Mouse (Mus musculus): ENCODE results near the gene Nup54.

DNA sequence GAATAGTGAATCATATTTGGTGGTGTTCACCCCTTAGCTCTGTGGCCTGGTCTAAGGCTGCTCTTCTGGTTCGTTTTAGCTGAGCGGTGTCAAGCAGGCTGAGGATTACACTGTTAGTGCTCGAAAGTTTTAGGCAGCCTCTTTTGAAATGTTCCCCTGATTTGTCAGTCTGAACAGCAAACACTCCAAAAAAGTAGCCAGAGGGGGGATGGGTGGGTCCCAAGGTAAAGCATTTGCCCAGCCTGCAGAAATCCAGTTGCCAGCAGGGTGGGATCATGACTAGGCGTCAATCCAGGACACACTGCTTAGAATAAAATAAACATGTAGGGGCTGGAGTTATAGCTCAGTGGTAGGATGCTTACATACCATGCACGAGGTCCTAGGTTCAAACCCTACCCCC lies 37.8 kb upstream of the Nup54 start:
- no peak for TF ChIP-seq CTCF (IDR thresholded peaks at IDR 0.05; ENCODE audit: borderline replicate concordance, control insufficient read depth, extremely low read depth, insufficient read depth, low read length, poor library complexity)
- no peak for TF ChIP-seq POLR2A (IDR thresholded peaks at IDR 0.05; ENCODE audit: control insufficient read depth, extremely low read depth, insufficient read depth, low read length, poor library complexity)

All from thymus, adult 2 months (tissue).